Mouse (Mus musculus): Measurements from ENCODE around the gene Mylk. TPM values are rescaled to one million over a fixed set of nuclear protein-coding genes. Genes with fewer than 3 reads are reported as not detected.

Gene Mylk
- polyA plus RNA-seq, 1 experiment from 2014 or later: 98.0 TPM

- no peak for DNase-seq (ENCODE audit: low read depth, low spot score)
- CTCF ChIA-PET: interaction anchor here (1.3 to 2.4 kb wide), 5 partner anchors 8 to 139 kb away, joined by 3 to 6 read pairs (median 5); no protein-coding TSS in a partner anchor
These were observed 94.1 kb downstream of the Mylk start for GRCm38 (mm10) chr16:34839004-34839703.

GRCm38 (mm10) chr16:34839704-34840331, 94.8 kb downstream of the Mylk start:
- ATAC-seq: no peak
- ChIA-PET CTCF (interaction anchor here (1.3 to 2.4 kb wide), 5 partner anchors 9 to 140 kb away, joined by 3 to 6 read pairs (median 5); no protein-coding TSS in a partner anchor), POLR2A (no interaction called here)
- DNase-seq (ENCODE audit: low read depth, low spot score): no peak
- in situ Hi-C loops (cut with MboI; ENCODE audit: low pct_unique_long_range_greater_than_20kb): no loop called here
- H3K27me3 ChIP-seq: no peaks in the 10 kb centered on the region
- TF ChIP-seq CTCF (IDR thresholded peaks at IDR 0.05): no peak

More at GRCm38 (mm10) chr16:34839004-34839703, 94.1 kb downstream of the Mylk start:
- no peak for TF ChIP-seq CTCF (IDR thresholded peaks at IDR 0.05)
- ATAC-seq: no peak
- POLR2A ChIA-PET: no interaction called here
- in situ Hi-C loops (cut with MboI; ENCODE audit: low pct_unique_long_range_greater_than_20kb): no loop called here
- H3K27me3 ChIP-seq: no peaks in the 10 kb centered on the region

- ATAC-seq (no peak), DNase-seq (ENCODE audit: low read depth, low spot score) (no peak)
- POLR2A ChIA-PET: no interaction called here
- TF ChIP-seq CTCF (IDR thresholded peaks at IDR 0.05): no peak
- in situ Hi-C loops (cut with MboI; ENCODE audit: low pct_unique_long_range_greater_than_20kb): no loop called here
- CTCF ChIA-PET: no interaction called here
- H3K27me3 ChIP-seq: no peaks in the 10 kb centered on the region
These were observed 99.8 kb downstream of the Mylk start for GRCm38 (mm10) chr16:34844783-34845182.

GRCm38 (mm10) chr16:34847638-34848037, 102.6 kb downstream of the Mylk start:
- no peak for ATAC-seq
- H3K27me3 ChIP-seq: no peaks in the 10 kb centered on the region
- POLR2A ChIA-PET: interaction anchor here (0.7 kb wide), 1 partner anchor 140 kb away, joined by 3 read pairs; no protein-coding TSS in a partner anchor
- CTCF ChIA-PET: no interaction called here
- DNase-seq (ENCODE audit: low read depth, low spot score): no peak
- no peak for TF ChIP-seq CTCF (IDR thresholded peaks at IDR 0.05)
- in situ Hi-C loops (cut with MboI; ENCODE audit: low pct_unique_long_range_greater_than_20kb): no loop called here

GRCm38 (mm10) chr16:34854066-34854465, 109.1 kb downstream of the Mylk start:
- POLR2A ChIA-PET: interaction anchor here (0.6 kb wide), 1 partner anchor 1936 kb away, joined by 3 read pairs; no protein-coding TSS in a partner anchor
- no peaks in the 10 kb centered on the region for H3K27me3 ChIP-seq
- no peak for TF ChIP-seq CTCF (IDR thresholded peaks at IDR 0.05)
- in situ Hi-C loops (cut with MboI; ENCODE audit: low pct_unique_long_range_greater_than_20kb): no loop called here
- CTCF ChIA-PET: interaction anchor here (2.0 kb wide), 1 partner anchor 15 kb away, joined by 6 read pairs; no protein-coding TSS in a partner anchor
- no peak for ATAC-seq
- DNase-seq (ENCODE audit: low read depth, low spot score): no peak

GRCm38 (mm10) chr16:34855136-34855535, 110.1 kb downstream of the Mylk start:
- no peak for ATAC-seq
- no peak for TF ChIP-seq CTCF (IDR thresholded peaks at IDR 0.05)
- in situ Hi-C loops (cut with MboI; ENCODE audit: low pct_unique_long_range_greater_than_20kb): loop anchor here (5.0 kb wide), 1 partner anchor 103 kb away; no protein-coding TSS in a partner anchor
- ChIA-PET POLR2A (interaction anchor here (0.7 kb wide), 1 partner anchor 161 kb away, joined by 4 read pairs; no protein-coding TSS in a partner anchor), CTCF (interaction anchor here (2.0 kb wide), 1 partner anchor 16 kb away, joined by 6 read pairs; no protein-coding TSS in a partner anchor)
- DNase-seq (ENCODE audit: low read depth, low spot score): no peak
- H3K27me3 ChIP-seq: no peaks in the 10 kb centered on the region

GRCm38 (mm10) chr16:34855751-34856150, 110.7 kb downstream of the Mylk start:
- DNase-seq (ENCODE audit: low read depth, low spot score): no peak
- TF ChIP-seq CTCF (IDR thresholded peaks at IDR 0.05): no peak
- no peaks in the 10 kb centered on the region for H3K27me3 ChIP-seq
- no peak for ATAC-seq
- ChIA-PET CTCF (interaction anchor here (0.9 to 2.0 kb wide), 2 partner anchors 9 to 16 kb away, joined by 3 to 6 read pairs; no protein-coding TSS in a partner anchor), POLR2A (interaction anchor here (0.7 kb wide), 1 partner anchor 161 kb away, joined by 4 read pairs; no protein-coding TSS in a partner anchor)
- in situ Hi-C loops (cut with MboI; ENCODE audit: low pct_unique_long_range_greater_than_20kb): loop anchor here (5.0 kb wide), 1 partner anchor 103 kb away; no protein-coding TSS in a partner anchor

GRCm38 (mm10) chr16:34857631-34858030, 112.6 kb downstream of the Mylk start:
- ATAC-seq (peak; percentile 82), DNase-seq (ENCODE audit: low read depth, low spot score) (peak; percentile 73)
- no peak for TF ChIP-seq CTCF (IDR thresholded peaks at IDR 0.05)
- in situ Hi-C loops (cut with MboI; ENCODE audit: low pct_unique_long_range_greater_than_20kb): loop anchor here (5.0 kb wide), 1 partner anchor 105 kb away; no protein-coding TSS in a partner anchor
- H3K27me3 ChIP-seq: no peaks in the 10 kb centered on the region
- CTCF ChIA-PET: interaction anchor here (1.1 to 1.6 kb wide), 4 partner anchors 16 to 110 kb away, joined by 3 to 6 read pairs (median 3); no protein-coding TSS in a partner anchor
- POLR2A ChIA-PET: no interaction called here

GRCm38 (mm10) chr16:34860761-34861160, 115.8 kb downstream of the Mylk start:
- in situ Hi-C loops (cut with MboI; ENCODE audit: low pct_unique_long_range_greater_than_20kb): no loop called here
- TF ChIP-seq CTCF (IDR thresholded peaks at IDR 0.05): no peak
- ATAC-seq (no peak), DNase-seq (ENCODE audit: low read depth, low spot score) (no peak)
- ChIA-PET POLR2A (no interaction called here), CTCF (interaction anchor here (1.9 kb wide), 1 partner anchor 11 kb away, joined by 8 read pairs; no protein-coding TSS in a partner anchor)
- no peaks in the 10 kb centered on the region for H3K27me3 ChIP-seq

GRCm38 (mm10) chr16:34861744-34862365, 116.8 kb downstream of the Mylk start:
- in situ Hi-C loops (cut with MboI; ENCODE audit: low pct_unique_long_range_greater_than_20kb): no loop called here
- ChIA-PET CTCF (interaction anchor here (1.5 kb wide), 1 partner anchor 16 kb away, joined by 4 read pairs; no protein-coding TSS in a partner anchor), POLR2A (interaction anchor here (0.7 kb wide), 1 partner anchor 65 kb away, joined by 3 read pairs; no protein-coding TSS in a partner anchor)
- TF ChIP-seq CTCF (IDR thresholded peaks at IDR 0.05): no peak
- ATAC-seq: no peak
- H3K27me3 ChIP-seq: no peaks in the 10 kb centered on the region
- no peak for DNase-seq (ENCODE audit: low read depth, low spot score)
